ENCODE assay signal across 8 mouse cellular contexts in the genomic region with DNA sequence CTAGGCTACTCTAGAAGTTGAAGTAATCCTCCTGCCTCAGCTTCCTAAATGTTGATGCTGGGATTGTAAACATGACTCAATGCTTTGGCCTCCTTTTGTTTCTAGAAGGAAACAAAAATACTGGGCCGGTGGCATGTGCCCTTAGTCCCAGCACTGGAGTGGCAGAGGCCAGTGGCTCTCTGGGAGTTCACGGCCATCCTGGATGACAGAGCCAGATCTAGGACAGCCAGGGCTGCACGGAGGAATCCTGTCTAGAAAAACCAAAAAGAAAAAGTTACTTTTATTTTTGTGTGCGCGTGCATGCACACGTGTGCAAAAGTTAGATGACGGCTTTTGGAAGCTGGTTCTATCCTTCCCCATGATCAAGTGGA. TPM values are rescaled to one million over a fixed set of nuclear protein-coding genes. Genes with fewer than 3 reads are reported as not detected.
DNase-seq lines count a peak whose midpoint lies in the region; ATAC-seq and TF ChIP-seq lines count a peak whose summit lies in the region.

No protein-coding gene starts in this region.

- H3K79me2 ChIP-seq in myocyte (ENCODE audit: control insufficient read depth, insufficient read depth) = no peaks in the 10 kb centered on the region

- H3K4me2 ChIP-seq in lung, embryonic 15.5 days = no peak overlapping the region
- peak overlapping the region; percentile 65 for H3K4me2 ChIP-seq in heart, embryonic 16.5 days (ENCODE audit: low read depth, low read length)
- H3K4me2 ChIP-seq in myocyte (ENCODE audit: low read depth) = peak overlapping the region; percentile 70

- H3K9ac ChIP-seq in lung, embryonic 15.5 days = peak overlapping the region; percentile 52; the same call in 1 of the 2 replicates
- peak overlapping the region; percentile 71 for H3K9ac ChIP-seq in heart, embryonic 16.5 days (ENCODE audit: low read length)

- peak overlapping the region; percentile 96 for H3K27ac ChIP-seq in gastrocnemius, adult 2 months
- H3K27ac ChIP-seq in lung, embryonic 15.5 days = peak overlapping the region; percentile 93; the same call in 1 of the 2 replicates
- peak overlapping the region; percentile 95 for H3K27ac ChIP-seq in heart, embryonic 16.5 days (ENCODE audit: low read length)

- intact Hi-C loops in gastrocnemius, adult 2 months (cut with DNase I) = loop anchor here (2.0 to 5.0 kb wide), 2 partner anchors 14 to 41 kb away; no protein-coding TSS in a partner anchor

- no peak for TF ChIP-seq POLR2A in myocyte (IDR thresholded peaks at IDR 0.05; ENCODE audit: insufficient read length, low read depth)

- 92% methylated on average over 7 of the region's 7 CpGs for WGBS in lung, embryonic 15.5 days
- 90% methylated on average over 7 of the region's 7 CpGs for WGBS in heart, embryonic 16.5 days

- H3K9me3 ChIP-seq in lung, embryonic 15.5 days = no peaks in the 10 kb centered on the region
- H3K9me3 ChIP-seq in heart, embryonic 16.5 days (replicated peaks; ENCODE audit: control insufficient read depth, low read length) = no peaks in the 10 kb centered on the region

- no peaks in the 10 kb centered on the region for H3K27me3 ChIP-seq in lung, embryonic 15.5 days
- no peaks in the 10 kb centered on the region for H3K27me3 ChIP-seq in heart, embryonic 16.5 days (ENCODE audit: control insufficient read depth, insufficient read depth, low read length)
- H3K27me3 ChIP-seq in myocyte (ENCODE audit: control insufficient read depth, insufficient read depth, insufficient read length) = no peaks in the 10 kb centered on the region

- H3K4me1 ChIP-seq in lung, embryonic 15.5 days = peaks cover 38% of the 10 kb centered on the region
- H3K4me1 ChIP-seq in heart, embryonic 16.5 days (ENCODE audit: control insufficient read depth, insufficient read depth, low read length) = peaks cover 27% of the 10 kb centered on the region

- peaks cover 36% of the 10 kb centered on the region for H3K36me3 ChIP-seq in lung, embryonic 15.5 days
- H3K36me3 ChIP-seq in heart, embryonic 16.5 days (ENCODE audit: control insufficient read depth, insufficient read depth) = peaks cover 27% of the 10 kb centered on the region
- H3K36me3 ChIP-seq in myocyte (ENCODE audit: control insufficient read depth, insufficient read depth) = peaks cover 18% of the 10 kb centered on the region

- TF ChIP-seq CTCF in gastrocnemius, adult 2 months (IDR thresholded peaks at IDR 0.05) = no peak

- H3ac ChIP-seq in myocyte (ENCODE audit: control insufficient read depth, insufficient read length) = no peak overlapping the region

- no peak for ATAC-seq in lung, embryonic 15.5 days (ENCODE audit: borderline replicate concordance, extremely low read depth, low FRiP score, low TSS enrichment)
- ATAC-seq in heart, embryonic 16.5 days (replicated peaks; ENCODE audit: extremely low read depth, insufficient read depth, low FRiP score) = no peak

- H3K4me3 ChIP-seq in gastrocnemius, adult 2 months = peak overlapping the region; percentile 71
- H3K4me3 ChIP-seq in lung, embryonic 15.5 days = no peak overlapping the region; the same call in 1 of the 2 replicates
- no peak overlapping the region; the same call in 1 of the 2 replicates for H3K4me3 ChIP-seq in heart, embryonic 16.5 days (ENCODE audit: low read length)
- peak overlapping the region; percentile 34 for H3K4me3 ChIP-seq in myocyte

- DNase-seq in gastrocnemius, adult 2 months = no peak
- DNase-seq in gastrocnemius, adult 8-10 months (ENCODE audit: low spot score in 2 of 2) = no peak
- no peak for DNase-seq in lung, postnatal 10 days
- no peak for DNase-seq in right cerebral cortex, adult 18-20 months
- no peak for DNase-seq in frontal cortex, postnatal 36 days (ENCODE audit: low spot score in 2 of 2)

TF ChIP-seq in myocyte, 11 proteins besides CTCF, POLR2A, EP300 and RAD21:
- no peak for TF ChIP-seq POLR2AphosphoS2 (IDR thresholded peaks at IDR 0.05; ENCODE audit: insufficient read length, low read depth)
- TF ChIP-seq TCF12 (IDR thresholded peaks at IDR 0.05; ENCODE audit: insufficient read depth, poor library complexity, severe bottlenecking) = no peak
- TF ChIP-seq MYOG (IDR thresholded peaks at IDR 0.05; ENCODE audit: control insufficient read depth in 1 of 3, insufficient read depth in 1 of 3, insufficient read length in 2 of 3, low read depth in 2 of 3) = no peak

RNA-seq across cellular contexts. Expression of gene Ech1, which starts 1.4 kb away (rescaled TPM):
- 100 to 1,000 TPM; 173 to 338 TPM for total RNA-seq in gastrocnemius, adult 2 months (2021)
- total RNA-seq in gastrocnemius, adult 8-10 months (2022) = 100 to 1,000 TPM; 222 to 343 (median 237) TPM
- 154 and 162 TPM in 2 replicates for polyA plus RNA-seq in lung, embryonic 15.5 days (2015; fragmentation: Nextera tagmentation; extraction: Ambion mirVana)
- polyA plus RNA-seq in heart, embryonic 16.5 days (2015; fragmentation: Nextera tagmentation; extraction: Ambion mirVana) = 281 and 288 TPM in 2 replicates
- 132 TPM for polyA plus RNA-seq in myocyte (2012; fragmentation: generic; extraction: Trizol)

RNA-seq across cellular contexts. Expression of gene Lgals4, which starts 7.3 kb away (rescaled TPM):
- 1 to 10 TPM; 2.6 to 7.3 TPM for total RNA-seq in gastrocnemius, adult 2 months (2021)
- 1 to 10 TPM in 3 of 4 experiments, under 1 TPM in 1; 0.58 to 1.6 (median 1.4) TPM for total RNA-seq in gastrocnemius, adult 8-10 months (2022)
- polyA plus RNA-seq in lung, embryonic 15.5 days (2015; fragmentation: Nextera tagmentation; extraction: Ambion mirVana) = 6.7 and 9.2 TPM in 2 replicates
- 12.3 and 17.4 TPM in 2 replicates for polyA plus RNA-seq in heart, embryonic 16.5 days (2015; fragmentation: Nextera tagmentation; extraction: Ambion mirVana)
- 3.0 TPM for polyA plus RNA-seq in myocyte (2012; fragmentation: generic; extraction: Trizol)

RNA-seq across cellular contexts. Expression of gene Hnrnpl, which starts 18.0 kb away (rescaled TPM):
- total RNA-seq in gastrocnemius, adult 2 months (2021) = 100 to 1,000 TPM; 131 to 143 TPM
- total RNA-seq in gastrocnemius, adult 8-10 months (2022) = 100 to 1,000 TPM; 105 to 116 (median 109) TPM
- polyA plus RNA-seq in lung, embryonic 15.5 days (2015; fragmentation: Nextera tagmentation; extraction: Ambion mirVana) = 254 and 264 TPM in 2 replicates
- 135 and 139 TPM in 2 replicates for polyA plus RNA-seq in heart, embryonic 16.5 days (2015; fragmentation: Nextera tagmentation; extraction: Ambion mirVana)
- 230 TPM for polyA plus RNA-seq in myocyte (2012; fragmentation: generic; extraction: Trizol)

RNA-seq across cellular contexts. Expression of gene Lgals7, which starts 37.3 kb away (rescaled TPM):
- total RNA-seq in gastrocnemius, adult 2 months (2021) = not detected
- total RNA-seq in gastrocnemius, adult 8-10 months (2022) = not detected
- polyA plus RNA-seq in lung, embryonic 15.5 days (2015; fragmentation: Nextera tagmentation; extraction: Ambion mirVana) = 1.5 and 1.6 TPM in 2 replicates
- polyA plus RNA-seq in heart, embryonic 16.5 days (2015; fragmentation: Nextera tagmentation; extraction: Ambion mirVana) = 1.5 and 2.1 TPM in 2 replicates
- polyA plus RNA-seq in myocyte (2012; fragmentation: generic; extraction: Trizol) = 0.50 TPM

RNA-seq across cellular contexts. Expression of gene Rinl, which starts 37.6 kb away (rescaled TPM):
- total RNA-seq in gastrocnemius, adult 2 months (2021) = under 1 TPM; 0.71 to 0.89 TPM
- total RNA-seq in gastrocnemius, adult 8-10 months (2022) = under 1 TPM in 3 of 4 experiments, not detected in 1; 0.27 to 0.70 (median 0.56) TPM
- polyA plus RNA-seq in lung, embryonic 15.5 days (2015; fragmentation: Nextera tagmentation; extraction: Ambion mirVana) = 7.1 and 8.8 TPM in 2 replicates
- polyA plus RNA-seq in heart, embryonic 16.5 days (2015; fragmentation: Nextera tagmentation; extraction: Ambion mirVana) = 5.8 and 11.1 TPM in 2 replicates
- 0.12 TPM for polyA plus RNA-seq in myocyte (2012; fragmentation: generic; extraction: Trizol)

Comparison
In these comparisons a context has a peak if more than half of its experiments do, and no peak if none do; other contexts are left out.
1. H3K4me3 ChIP-seq: peak in gastrocnemius, adult 2 months (single experiment) and myocyte (single experiment); none in lung, embryonic 15.5 days (single experiment) and heart, embryonic 16.5 days (single experiment).
2. Peak in every context shown above with its lines, with median percentiles within 50 percentile points of each other: H3K27ac ChIP-seq.